In genomic region chr15:97315422-97315757, GRCm38 (mm10) we compare ENCODE assay signal across 11 mouse cellular contexts.
DNase-seq lines count a peak whose midpoint lies in the region.
"Had no signal": no experiment of that assay in that cellular context is flagged by ENCODE, and none has a peak within 500 bp of the region (broad histone marks: within the 10 kb centered on the region; RNA-seq: fewer than 3 reads in every experiment).

No protein-coding gene starts in this region.

- peak; percentile 34 for DNase-seq in layer of hippocampus, adult 11-12 months (ENCODE audit: low spot score)
- no peak for DNase-seq in layer of hippocampus, postnatal 25 days (ENCODE audit: extremely low spot score in 1 of 2, low spot score in 1 of 2)
- peak; percentile 47 for DNase-seq in urinary bladder, postnatal 14 days (ENCODE audit: low spot score)
- no peak for DNase-seq in urinary bladder, adult 2 months (ENCODE audit: low spot score)
- DNase-seq in left cerebral cortex, postnatal 25 days (ENCODE audit: low spot score in 2 of 2) = peak; percentile 34 to 47
- DNase-seq in telencephalon, adult 2 months (ENCODE audit: low read depth, low spot score) = peak; percentile 46
- DNase-seq in kidney, postnatal 36 days = no peak
- DNase-seq in kidney, postnatal 4 days = no peak
- DNase-seq: cerebellum, postnatal 14 days; gastrocnemius, adult 2 months; kidney, adult 9 months had no signal

- intact Hi-C loops in left cerebral cortex, postnatal 25 days (cut with DNase I) = loop anchor here (10.0 kb wide), 1 partner anchor 189 kb away; no protein-coding TSS in a partner anchor

Comparison
In these comparisons a context has a peak if more than half of its experiments do, and no peak if none do; other contexts are left out.
1. DNase-seq: peak in layer of hippocampus, adult 11-12 months (single experiment), urinary bladder, postnatal 14 days (single experiment), left cerebral cortex, postnatal 25 days (2 of 2) and telencephalon, adult 2 months (single experiment); none in layer of hippocampus, postnatal 25 days (0 of 2), urinary bladder, adult 2 months (single experiment), kidney, postnatal 36 days (0 of 2) and kidney, postnatal 4 days (0 of 2).